Mouse (Mus musculus): Measurements from ENCODE around the gene Gm10334.
"Not testable (repeated sequence)": the region's sequence is repeated elsewhere in the genome, so short reads cannot be mapped to it uniquely, and the experiment has no call there.

The Gm10334 gene

GRCm38 (mm10) chr6:41446045-41446444, at the start of gene Gm10334:
TSS of gene Gm10334 (minus strand) at chr6:41446145.
- not testable (repeated sequence) for DNase-seq (ENCODE audit: inconsistent age in 2 of 2, low spot score in 1 of 2)

GRCm38 (mm10) chr6:41458632-41459031, 12.7 kb upstream of the Gm10334 start, which contains the start of gene Prss1:
TSS of gene Prss1 (plus strand) at chr6:41458932.
- DNase-seq (ENCODE audit: inconsistent age in 2 of 2, low spot score in 1 of 2) = not testable (repeated sequence)

GRCm38 (mm10) chr6:41442261-41442660, 3.7 kb downstream of the Gm10334 start:
- not testable (repeated sequence) for DNase-seq (ENCODE audit: inconsistent age in 2 of 2, low spot score in 1 of 2)

Measured in adrenal gland, adult (tissue).